Mouse (Mus musculus) frontal cortex, postnatal 25 days (tissue): Measurements from ENCODE around the gene Elavl2.
"Not testable (repeated sequence)": the region's sequence is repeated elsewhere in the genome, so short reads cannot be mapped to it uniquely, and the experiment has no call there.

ENCODE experiments used
- DNase-seq, 2 experiments: peaks; one replicate each; pipeline ENCODE4 v3.0.0; 2022; ENCODE audit warnings: low spot score in 2 of 2

Gene Elavl2

GRCm38 (mm10) chr4:91334177-91334576, 66.4 kb downstream of the Elavl2 start:
- DNase-seq: no peak

- DNase-seq: no peak
Observed at GRCm38 (mm10) chr4:91310801-91311200, 89.8 kb downstream of the Elavl2 start.

GRCm38 (mm10) chr4:91297706-91298105, 102.9 kb downstream of the Elavl2 start:
- DNase-seq: no peak

GRCm38 (mm10) chr4:91295317-91295716, 105.3 kb downstream of the Elavl2 start:
- DNase-seq: no peak

- no peak for DNase-seq
Observed at GRCm38 (mm10) chr4:91291526-91291925, 109.1 kb downstream of the Elavl2 start.

- DNase-seq: no peak
Observed at GRCm38 (mm10) chr4:91290373-91290772, 110.2 kb downstream of the Elavl2 start.

- no peak for DNase-seq
Observed at GRCm38 (mm10) chr4:91289151-91289550, 111.4 kb downstream of the Elavl2 start.

- DNase-seq: no peak
Observed at GRCm38 (mm10) chr4:91268390-91268789, 132.2 kb downstream of the Elavl2 start.

GRCm38 (mm10) chr4:91263733-91264440, 136.7 kb downstream of the Elavl2 start:
- no peak for DNase-seq

- DNase-seq: no peak
Observed at GRCm38 (mm10) chr4:91262839-91263238, 137.7 kb downstream of the Elavl2 start.

GRCm38 (mm10) chr4:91260622-91261021, 140.0 kb downstream of the Elavl2 start:
- no peak for DNase-seq

- no peak for DNase-seq
Observed at GRCm38 (mm10) chr4:91248650-91249049, 151.9 kb downstream of the Elavl2 start.

- not testable (repeated sequence) for DNase-seq
Observed at GRCm38 (mm10) chr4:91245136-91245535, 155.4 kb downstream of the Elavl2 start.

GRCm38 (mm10) chr4:91244554-91244953, 156.0 kb downstream of the Elavl2 start:
- no peak for DNase-seq

GRCm38 (mm10) chr4:91243896-91244295, 156.7 kb downstream of the Elavl2 start:
- DNase-seq: no peak

GRCm38 (mm10) chr4:91238739-91239485, 161.7 kb downstream of the Elavl2 start:
- no peak for DNase-seq

- DNase-seq: no peak
Observed at GRCm38 (mm10) chr4:91236976-91237375, 163.6 kb downstream of the Elavl2 start.

- DNase-seq: no peak
Observed at GRCm38 (mm10) chr4:91234941-91235340, 165.6 kb downstream of the Elavl2 start.

- no peak for DNase-seq
Observed at GRCm38 (mm10) chr4:91233599-91233998, 167.0 kb downstream of the Elavl2 start.

- no peak for DNase-seq
Observed at GRCm38 (mm10) chr4:91230439-91230863, 170.1 kb downstream of the Elavl2 start.

GRCm38 (mm10) chr4:91228341-91228740, 172.2 kb downstream of the Elavl2 start:
- DNase-seq: no peak

GRCm38 (mm10) chr4:91223811-91224210, 176.8 kb downstream of the Elavl2 start:
- no peak for DNase-seq

- no peak for DNase-seq
Observed at GRCm38 (mm10) chr4:91219322-91219721, 181.3 kb downstream of the Elavl2 start.
